Mouse (Mus musculus): ENCODE data around the gene Fgf13. TPM values are rescaled to one million over a fixed set of nuclear protein-coding genes. Genes with fewer than 3 reads are reported as not detected.

Gene Fgf13
- polyA plus RNA-seq, 1 experiment = 2.0 TPM

DNA sequence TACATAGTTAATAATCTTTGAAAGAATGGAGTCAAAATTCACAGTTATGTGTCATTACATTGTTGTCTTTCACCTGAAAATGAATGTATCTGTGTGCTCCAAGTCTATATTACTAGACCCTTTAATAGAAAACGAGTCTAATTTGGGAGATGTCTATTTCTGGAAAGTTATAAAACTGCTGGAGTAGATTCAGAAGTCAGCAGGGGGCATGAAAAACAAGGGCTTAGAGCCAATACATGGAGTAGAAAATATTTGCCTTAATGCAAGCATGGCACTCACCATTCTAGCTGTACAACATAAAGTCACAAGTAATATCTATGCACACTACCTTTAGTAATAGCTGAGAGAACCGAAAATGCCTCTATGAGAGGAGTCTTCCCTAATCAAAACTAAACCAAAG is 19.9 kb downstream of the Fgf13 start:
- TF ChIP-seq CTCF (IDR thresholded peaks at IDR 0.05; ENCODE audit: control insufficient read depth, insufficient read depth, low read length) (no peak), POLR2A (IDR thresholded peaks at IDR 0.05; ENCODE audit: borderline replicate concordance, control insufficient read depth, low read depth, low read length) (no peak)
- Histone ChIP-seq H3K27ac (ENCODE audit: control insufficient read depth, insufficient read depth, low read depth, low read length, poor library complexity) (no peak overlapping the region), H3K4me1 (ENCODE audit: control insufficient read depth, insufficient read depth, low read length) (no peaks in the 10 kb centered on the region), H3K4me3 (replicated peaks; ENCODE audit: control insufficient read depth, low read depth, low read length) (no peak overlapping the region)
- WGBS = 76% methylated on average over 2 of the region's 2 CpGs

DNA sequence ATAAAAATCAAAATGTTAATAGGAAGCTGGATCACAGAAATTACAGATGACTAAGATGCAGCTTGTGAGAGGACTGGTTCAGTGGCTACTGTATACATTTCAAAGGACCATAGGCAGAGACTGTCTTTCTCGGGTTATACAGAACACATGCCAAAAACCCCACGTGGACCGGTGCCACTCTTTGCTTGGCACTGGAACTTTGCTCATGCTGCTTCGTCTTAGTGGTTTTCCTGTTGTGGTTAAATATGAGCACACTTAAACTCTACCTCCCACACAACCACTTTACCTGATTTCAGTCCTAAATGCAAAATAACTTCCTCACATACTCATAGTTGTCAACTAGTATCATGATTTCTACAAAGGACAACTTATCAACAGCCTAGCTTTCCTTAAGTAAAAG is 59.6 kb downstream of the Fgf13 start:
- TF ChIP-seq CTCF (IDR thresholded peaks at IDR 0.05; ENCODE audit: control insufficient read depth, insufficient read depth, low read length) = no peak
- no peak for TF ChIP-seq POLR2A (IDR thresholded peaks at IDR 0.05; ENCODE audit: borderline replicate concordance, control insufficient read depth, low read depth, low read length)
- H3K4me3 ChIP-seq (replicated peaks; ENCODE audit: control insufficient read depth, low read depth, low read length) = no peak overlapping the region
- 9% methylated on average over 4 of the region's 4 CpGs for WGBS

DNA sequence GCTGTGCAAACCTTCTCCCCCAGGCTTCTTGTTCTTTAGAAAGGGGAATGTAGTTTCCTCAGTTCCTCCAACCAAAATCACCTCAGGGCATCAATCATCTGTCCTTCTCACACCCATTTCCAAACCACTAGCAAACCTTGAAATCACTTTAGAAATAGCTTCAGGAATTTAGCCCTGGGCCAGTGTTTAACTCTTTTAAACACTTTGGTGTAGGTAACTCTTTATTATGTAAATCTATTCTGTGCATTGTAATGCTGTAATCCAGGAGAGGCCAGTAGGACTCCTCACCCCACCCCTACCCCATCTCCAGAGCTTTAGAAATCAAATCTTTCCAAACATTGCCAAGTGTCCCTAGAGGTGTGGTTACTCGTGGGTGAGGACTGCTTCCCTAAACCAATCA is 74.5 kb downstream of the Fgf13 start:
- Histone ChIP-seq H3K27ac (ENCODE audit: control insufficient read depth, insufficient read depth, low read depth, low read length, poor library complexity) (no peak overlapping the region), H3K4me3 (replicated peaks; ENCODE audit: control insufficient read depth, low read depth, low read length) (no peak overlapping the region), H3K4me1 (ENCODE audit: control insufficient read depth, insufficient read depth, low read length) (no peaks in the 10 kb centered on the region)
- whole genome bisulfite sequencing = 32% methylated on average over 1 of the region's 1 CpGs
- no peak for TF ChIP-seq POLR2A (IDR thresholded peaks at IDR 0.05; ENCODE audit: borderline replicate concordance, control insufficient read depth, low read depth, low read length)
- TF ChIP-seq CTCF (IDR thresholded peaks at IDR 0.05; ENCODE audit: control insufficient read depth, insufficient read depth, low read length) = no peak

More for the DNA sequence above, 59.6 kb downstream of the Fgf13 start:
- Histone ChIP-seq H3K27ac (ENCODE audit: control insufficient read depth, insufficient read depth, low read depth, low read length, poor library complexity) (no peak overlapping the region), H3K4me1 (ENCODE audit: control insufficient read depth, insufficient read depth, low read length) (no peaks in the 10 kb centered on the region)

DNA sequence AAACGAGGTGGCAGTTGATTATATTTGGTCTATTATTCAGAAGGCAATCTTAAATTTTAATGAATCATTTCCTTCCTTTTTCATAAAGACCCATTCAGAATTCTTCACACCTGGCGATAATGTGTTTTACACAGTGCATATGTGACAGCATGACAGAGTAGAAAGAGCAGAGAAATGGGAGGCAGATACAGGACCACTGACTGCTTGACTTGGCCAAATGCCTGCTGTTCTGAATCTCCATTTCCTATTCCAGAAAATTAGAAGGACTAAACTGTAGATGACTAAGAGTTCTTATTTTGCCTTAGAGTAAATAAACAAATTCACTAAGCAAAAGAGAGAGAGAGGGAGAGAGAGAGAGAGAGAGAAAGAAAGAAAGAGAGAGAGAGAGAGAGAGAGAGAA is 82.4 kb downstream of the Fgf13 start:
- Histone ChIP-seq H3K4me1 (ENCODE audit: control insufficient read depth, insufficient read depth, low read length) (no peaks in the 10 kb centered on the region), H3K27ac (ENCODE audit: control insufficient read depth, insufficient read depth, low read depth, low read length, poor library complexity) (no peak overlapping the region), H3K4me3 (replicated peaks; ENCODE audit: control insufficient read depth, low read depth, low read length) (no peak overlapping the region)
- WGBS = 40% methylated on average over 2 of the region's 2 CpGs
- no peak for TF ChIP-seq POLR2A (IDR thresholded peaks at IDR 0.05; ENCODE audit: borderline replicate concordance, control insufficient read depth, low read depth, low read length)
- no peak for TF ChIP-seq CTCF (IDR thresholded peaks at IDR 0.05; ENCODE audit: control insufficient read depth, insufficient read depth, low read length)

DNA sequence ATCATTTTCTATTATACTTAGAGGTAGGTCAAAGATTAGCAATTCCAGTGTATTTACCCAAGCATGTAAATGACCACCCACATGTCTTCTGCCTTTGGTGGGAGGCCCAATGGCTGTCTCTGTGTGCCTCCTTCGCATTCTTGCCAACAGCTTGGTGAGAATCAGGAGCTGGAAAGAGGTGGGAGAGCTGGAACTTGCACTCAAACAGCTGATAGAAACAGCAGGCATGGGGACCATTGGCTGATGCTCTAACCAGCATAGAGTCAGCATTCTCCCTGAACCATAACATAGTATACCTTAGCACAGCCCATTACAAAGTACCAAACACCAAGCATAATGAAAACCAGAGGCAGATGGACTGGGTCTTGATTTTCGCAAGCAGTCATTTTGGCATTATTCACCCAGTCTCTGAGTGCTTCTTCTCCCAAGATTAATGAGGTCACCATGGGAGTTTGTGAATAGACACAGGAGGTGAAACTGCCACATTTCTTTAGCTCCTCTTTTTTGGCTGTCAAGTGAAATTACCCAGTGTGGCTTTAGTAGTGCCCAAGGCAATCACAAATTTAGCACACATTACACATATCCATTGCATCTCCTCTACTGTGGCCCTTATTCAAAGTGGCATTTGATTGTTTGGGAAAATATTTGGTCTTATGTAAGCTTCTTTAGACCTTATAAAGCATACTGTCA is 165.1 kb downstream of the Fgf13 start:
- whole genome bisulfite sequencing = 76% methylated on average over 2 of the region's 2 CpGs
- TF ChIP-seq POLR2A (IDR thresholded peaks at IDR 0.05; ENCODE audit: borderline replicate concordance, control insufficient read depth, low read depth, low read length) (no peak), CTCF (IDR thresholded peaks at IDR 0.05; ENCODE audit: control insufficient read depth, insufficient read depth, low read length) (no peak)
- no peak overlapping the region for H3K4me3 ChIP-seq (replicated peaks; ENCODE audit: control insufficient read depth, low read depth, low read length)
- no peak overlapping the region for H3K27ac ChIP-seq (ENCODE audit: control insufficient read depth, insufficient read depth, low read depth, low read length, poor library complexity)
- H3K4me1 ChIP-seq (ENCODE audit: control insufficient read depth, insufficient read depth, low read length) = no peaks in the 10 kb centered on the region

DNA sequence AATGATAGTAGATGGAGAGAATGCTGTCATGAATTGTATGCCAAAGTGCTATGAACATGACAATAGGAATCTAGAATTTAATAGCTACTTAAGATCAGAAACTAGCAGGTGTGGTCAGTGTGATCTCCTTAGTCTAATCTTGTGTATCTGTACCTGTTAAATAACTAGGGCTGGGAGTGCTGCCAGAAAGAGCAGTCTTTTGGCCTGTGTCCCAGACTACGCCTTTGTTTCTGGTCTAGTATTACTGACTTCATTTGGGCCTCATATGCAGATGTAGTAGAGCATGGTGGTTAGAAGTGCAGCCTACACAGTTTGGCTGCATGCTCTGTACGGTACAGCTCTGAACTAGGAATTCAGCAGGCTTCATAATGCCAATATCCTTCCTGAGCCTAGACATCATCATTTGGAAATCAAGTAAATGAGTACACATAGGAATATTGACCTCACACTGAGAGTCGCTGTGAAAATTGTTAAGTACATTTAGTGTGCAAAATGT is 276.9 kb downstream of the Fgf13 start:
- no peak for TF ChIP-seq CTCF (IDR thresholded peaks at IDR 0.05; ENCODE audit: control insufficient read depth, insufficient read depth, low read length)
- TF ChIP-seq POLR2A (IDR thresholded peaks at IDR 0.05; ENCODE audit: borderline replicate concordance, control insufficient read depth, low read depth, low read length) = no peak
- 70% methylated on average over 3 of the region's 3 CpGs for WGBS
- H3K4me1 ChIP-seq (ENCODE audit: control insufficient read depth, insufficient read depth, low read length) = no peaks in the 10 kb centered on the region
- no peak overlapping the region for H3K27ac ChIP-seq (ENCODE audit: control insufficient read depth, insufficient read depth, low read depth, low read length, poor library complexity)
- H3K4me3 ChIP-seq (replicated peaks; ENCODE audit: control insufficient read depth, low read depth, low read length) = no peak overlapping the region

DNA sequence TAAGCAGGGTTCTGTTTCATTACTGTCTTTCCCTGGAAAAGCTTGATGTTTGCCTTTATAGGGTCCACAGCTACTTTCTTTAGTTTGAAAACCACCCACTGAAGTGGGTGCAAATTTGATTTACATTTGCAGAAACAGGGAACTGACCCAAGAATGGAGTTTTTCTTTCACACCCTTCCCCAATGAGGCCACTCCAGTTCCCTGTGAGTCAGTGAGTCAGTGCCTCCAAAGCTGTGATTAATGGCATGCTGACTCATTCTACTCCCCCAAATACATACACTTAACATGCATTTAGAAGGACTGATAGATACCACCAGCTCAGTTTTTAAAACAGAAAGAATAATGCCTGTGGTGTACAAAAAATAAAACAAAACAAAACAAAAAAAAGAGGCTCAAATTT is 316.3 kb downstream of the Fgf13 start:
- no peak overlapping the region for H3K27ac ChIP-seq (ENCODE audit: control insufficient read depth, insufficient read depth, low read depth, low read length, poor library complexity)
- H3K4me3 ChIP-seq (replicated peaks; ENCODE audit: control insufficient read depth, low read depth, low read length) = no peak overlapping the region
- TF ChIP-seq POLR2A (IDR thresholded peaks at IDR 0.05; ENCODE audit: borderline replicate concordance, control insufficient read depth, low read depth, low read length) (no peak), CTCF (IDR thresholded peaks at IDR 0.05; ENCODE audit: control insufficient read depth, insufficient read depth, low read length) (no peak)

DNA sequence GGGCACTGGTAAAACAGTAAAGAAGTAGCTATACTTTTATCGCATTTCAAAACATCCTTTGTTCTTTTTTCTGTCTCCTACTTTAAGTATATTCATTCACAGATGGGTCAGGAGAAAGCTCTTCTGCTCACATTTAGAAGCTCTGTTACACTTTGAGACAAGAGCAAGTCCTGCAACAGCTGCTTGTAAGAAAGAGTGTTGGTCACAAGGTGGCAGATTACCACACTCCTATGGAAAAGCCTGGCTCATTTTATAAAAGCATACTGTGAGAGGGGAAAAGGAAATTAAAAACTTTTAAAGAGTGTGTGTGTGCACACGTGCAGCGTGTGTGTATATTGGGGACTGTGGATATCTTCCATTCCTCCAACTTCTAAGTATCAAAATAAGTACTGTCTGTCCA is 324.1 kb downstream of the Fgf13 start:
- no peak overlapping the region for H3K4me3 ChIP-seq (replicated peaks; ENCODE audit: control insufficient read depth, low read depth, low read length)
- TF ChIP-seq CTCF (IDR thresholded peaks at IDR 0.05; ENCODE audit: control insufficient read depth, insufficient read depth, low read length) (no peak), POLR2A (IDR thresholded peaks at IDR 0.05; ENCODE audit: borderline replicate concordance, control insufficient read depth, low read depth, low read length) (no peak)
- H3K4me1 ChIP-seq (ENCODE audit: control insufficient read depth, insufficient read depth, low read length) = no peaks in the 10 kb centered on the region
- H3K27ac ChIP-seq (ENCODE audit: control insufficient read depth, insufficient read depth, low read depth, low read length, poor library complexity) = no peak overlapping the region
- 57% methylated on average over 3 of the region's 3 CpGs for WGBS

More for the DNA sequence above, 316.3 kb downstream of the Fgf13 start:
- no peaks in the 10 kb centered on the region for H3K4me1 ChIP-seq (ENCODE audit: control insufficient read depth, insufficient read depth, low read length)

DNA sequence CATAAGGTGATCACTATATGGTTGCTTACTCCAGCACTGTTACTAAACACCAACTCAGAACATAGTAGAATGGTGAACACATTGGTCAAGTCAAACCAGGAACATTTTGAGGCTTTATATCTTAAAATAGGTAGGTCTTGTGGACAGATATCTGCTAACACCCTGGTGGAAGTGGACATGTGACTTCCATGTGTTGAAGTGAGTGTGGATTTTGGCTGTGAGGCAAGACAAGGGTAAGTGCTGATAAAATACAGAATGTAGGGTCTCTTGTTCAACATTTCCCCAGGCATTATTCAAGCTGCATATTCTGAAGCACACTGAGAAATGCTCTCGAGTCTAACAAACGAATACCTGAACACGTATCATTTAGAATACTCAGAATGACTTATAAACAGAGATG is 324.7 kb downstream of the Fgf13 start:
- Histone ChIP-seq H3K27ac (ENCODE audit: control insufficient read depth, insufficient read depth, low read depth, low read length, poor library complexity) (no peak overlapping the region), H3K4me1 (ENCODE audit: control insufficient read depth, insufficient read depth, low read length) (no peaks in the 10 kb centered on the region), H3K4me3 (replicated peaks; ENCODE audit: control insufficient read depth, low read depth, low read length) (no peak overlapping the region)
- TF ChIP-seq POLR2A (IDR thresholded peaks at IDR 0.05; ENCODE audit: borderline replicate concordance, control insufficient read depth, low read depth, low read length) = no peak
- no peak for TF ChIP-seq CTCF (IDR thresholded peaks at IDR 0.05; ENCODE audit: control insufficient read depth, insufficient read depth, low read length)
- WGBS = 68% methylated on average over 3 of the region's 3 CpGs
